Mouse (Mus musculus) megakaryocyte progenitor cell, adult 5-6 weeks (primary cell): ENCODE measurements around the gene Slc25a42. TPM values are rescaled to one million over a fixed set of nuclear protein-coding genes. Genes with fewer than 3 reads are reported as not detected.
"Not testable (repeated sequence)": the region's sequence is repeated elsewhere in the genome, so short reads cannot be mapped to it uniquely, and the experiment has no call there.

ENCODE experiments used
- ATAC-seq: replicated peaks from 2 replicates; pipeline ENCODE4 v1.8.0; 2016; ENCODE audit warnings: mild to moderate bottlenecking, moderate TSS enrichment, inconsistent platforms; ENCODE audit not compliant: poor library complexity
- total RNA-seq, 2 experiments: library from RNA; stranded (forward) in 1 of 2; stranded (reverse) in 1 of 2; fragments of 157-497, 149-512 nt in 1 of 2; fragments of 200-1000 nt in 1 of 2; gene quantifications; 2 replicates each; pipeline versions ENCODE4 v1.2.3 to v1.2.4; 2015 to 2017

Gene Slc25a42
- total RNA-seq, 2 experiments from 2014 or later, result 1.4 to 2.8 TPM

DNA sequence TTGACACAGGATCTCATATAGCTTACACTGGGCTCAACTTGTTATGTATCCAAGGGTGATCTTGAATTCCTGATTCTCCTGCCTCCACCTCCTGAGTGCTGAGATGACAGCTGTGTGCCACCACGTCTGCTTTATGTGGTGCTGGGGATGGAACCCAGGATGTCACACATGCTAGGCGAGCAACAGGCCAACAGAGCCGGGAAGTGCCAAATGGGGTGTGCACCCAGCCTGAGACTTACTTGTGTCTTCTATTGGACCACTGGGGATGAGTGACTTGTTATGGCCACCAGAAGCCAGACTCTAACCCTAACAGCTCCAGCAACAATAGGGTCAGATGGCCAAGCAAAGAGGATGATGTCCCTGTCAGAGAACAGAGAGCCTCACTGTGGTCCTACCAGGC, 4.1 kb upstream of the Slc25a42 start:
- ATAC-seq, result not testable (repeated sequence)

GRCm38 (mm10) chr8:70215092-70215491, 3.0 kb upstream of the Slc25a42 start:
- ATAC-seq, result no peak

DNA sequence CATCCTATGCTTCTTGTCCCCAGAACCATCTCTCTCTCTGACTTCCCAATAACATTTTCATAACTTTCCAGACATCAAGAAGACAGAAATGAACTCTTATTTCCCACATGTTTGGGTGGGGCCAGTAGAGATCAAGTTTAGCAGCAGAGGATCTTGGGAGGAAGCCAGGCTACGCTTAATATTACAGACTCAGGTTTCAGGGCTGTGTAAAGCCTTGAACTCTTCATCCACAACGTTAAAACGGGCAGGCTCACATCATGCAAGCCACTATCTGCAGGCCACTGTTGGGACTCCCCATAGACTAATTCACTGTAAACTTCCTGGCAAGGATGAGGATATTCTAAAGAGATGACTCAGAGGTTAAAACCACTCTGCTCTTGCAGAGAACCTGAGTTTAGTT, 2.3 kb upstream of the Slc25a42 start:
- ATAC-seq, result no peak

- no peak for ATAC-seq
Measured at GRCm38 (mm10) chr8:70211726-70212111, 386 bp downstream of the Slc25a42 start.

- no peak for ATAC-seq
Measured at GRCm38 (mm10) chr8:70211275-70211674, 830 bp downstream of the Slc25a42 start.

- no peak for ATAC-seq
Measured at GRCm38 (mm10) chr8:70210538-70210937, 1.6 kb downstream of the Slc25a42 start.

- ATAC-seq, result no peak
Measured at GRCm38 (mm10) chr8:70208130-70208529, 4.0 kb downstream of the Slc25a42 start.

GRCm38 (mm10) chr8:70204757-70205156, 7.3 kb downstream of the Slc25a42 start:
- ATAC-seq, result no peak

GRCm38 (mm10) chr8:70203072-70203471, 9.0 kb downstream of the Slc25a42 start:
- no peak for ATAC-seq

DNA sequence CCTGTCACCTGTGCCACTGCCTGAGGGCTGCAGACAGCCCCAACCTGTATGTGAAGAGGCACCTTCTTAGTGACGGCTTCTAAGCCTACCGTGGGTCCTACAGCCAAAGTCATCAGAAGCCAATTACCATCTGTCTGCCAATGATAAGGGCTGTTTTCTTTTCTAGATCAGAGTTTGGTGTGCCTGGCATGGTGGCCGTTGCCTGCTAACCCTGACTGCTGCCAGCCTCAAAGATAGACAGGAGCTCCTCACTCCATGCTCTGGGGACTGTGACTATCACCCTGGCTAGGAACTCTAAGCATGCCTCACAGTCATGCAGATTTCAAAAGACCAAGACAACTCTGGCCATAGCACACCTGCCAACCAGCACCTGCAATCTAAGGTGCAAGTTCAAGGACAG, 10.7 kb downstream of the Slc25a42 start:
- ATAC-seq, result peak; percentile 92

- ATAC-seq, result peak; percentile 67
Measured at GRCm38 (mm10) chr8:70200098-70200681, 11.9 kb downstream of the Slc25a42 start.

DNA sequence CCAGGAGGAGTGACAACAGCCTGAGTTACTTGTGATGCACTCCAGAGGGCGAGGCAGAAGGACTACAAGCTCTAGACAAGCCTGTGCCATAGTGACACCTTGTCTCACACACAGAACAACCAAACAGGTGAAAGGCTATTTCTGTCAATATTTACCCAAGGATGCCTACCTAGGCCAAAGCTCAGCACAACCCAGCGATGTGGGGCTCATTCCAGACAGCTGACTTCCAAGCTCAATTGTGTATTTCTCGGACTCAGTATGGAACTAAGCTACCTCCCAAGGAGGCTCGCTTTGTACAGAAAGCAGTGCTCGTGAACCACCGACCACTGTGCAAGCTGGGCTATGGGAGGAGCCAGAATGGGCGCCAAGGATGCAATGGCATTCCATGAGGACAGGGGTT, 14.5 kb downstream of the Slc25a42 start:
- no peak for ATAC-seq

- peak; percentile 60 for ATAC-seq
Measured at GRCm38 (mm10) chr8:70195762-70196161, 16.3 kb downstream of the Slc25a42 start.

GRCm38 (mm10) chr8:70194191-70194590, 17.9 kb downstream of the Slc25a42 start:
- no peak for ATAC-seq

- ATAC-seq, result no peak
Measured at GRCm38 (mm10) chr8:70193238-70193637, 18.9 kb downstream of the Slc25a42 start.

- 0 out of 2 replicates have a peak, but pooled peaks have one; percentile 23 for ATAC-seq
Measured at GRCm38 (mm10) chr8:70188707-70189106, 23.4 kb downstream of the Slc25a42 start.

DNA sequence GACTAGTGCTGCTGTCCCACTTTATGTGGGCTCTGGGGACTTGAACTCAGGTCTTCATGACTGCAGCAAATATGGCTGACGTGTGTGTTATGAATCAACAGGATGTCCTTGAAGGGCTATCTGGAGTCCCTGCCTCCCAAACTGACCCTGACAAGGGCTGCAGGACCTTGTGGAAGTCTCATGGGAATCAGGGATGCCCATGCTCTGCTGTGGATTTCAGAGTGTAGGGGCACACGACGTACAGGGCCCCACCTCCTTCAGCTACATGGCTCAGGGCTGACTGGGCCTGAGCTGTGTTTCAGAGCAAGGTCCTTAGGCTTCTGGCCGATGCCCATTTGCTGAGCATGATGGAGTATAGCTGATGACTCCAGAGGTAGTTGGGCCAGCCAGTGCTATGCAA, 28.9 kb downstream of the Slc25a42 start:
- no peak for ATAC-seq

- ATAC-seq, result 0 out of 2 replicates have a peak, but pooled peaks have one; percentile 8
Measured at GRCm38 (mm10) chr8:70181903-70182252, 30.2 kb downstream of the Slc25a42 start.

- ATAC-seq, result peak; percentile 85
Measured at GRCm38 (mm10) chr8:70181212-70181902, 30.7 kb downstream of the Slc25a42 start.

GRCm38 (mm10) chr8:70179082-70179481, 33.0 kb downstream of the Slc25a42 start:
- peak; percentile 72 for ATAC-seq

DNA sequence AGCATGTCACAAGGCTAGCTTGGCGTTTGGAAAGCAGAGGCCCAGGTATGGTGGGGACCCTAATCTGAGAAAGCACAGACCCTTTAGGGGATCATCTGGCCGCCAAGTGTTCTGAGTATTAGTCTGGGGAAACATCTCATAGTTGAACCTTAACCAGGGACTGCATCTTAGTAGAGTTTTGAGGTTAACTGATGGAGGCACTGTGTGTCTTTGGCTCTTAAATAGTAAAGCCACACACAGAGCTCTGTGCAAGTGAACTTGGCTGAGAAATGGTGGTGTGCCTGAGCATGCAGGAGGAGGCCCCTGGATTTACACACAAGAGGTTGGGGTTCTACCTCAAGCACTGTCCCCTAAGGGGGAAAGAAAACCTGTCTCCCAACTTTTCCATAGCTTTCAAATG, 33.9 kb downstream of the Slc25a42 start:
- no peak for ATAC-seq

DNA sequence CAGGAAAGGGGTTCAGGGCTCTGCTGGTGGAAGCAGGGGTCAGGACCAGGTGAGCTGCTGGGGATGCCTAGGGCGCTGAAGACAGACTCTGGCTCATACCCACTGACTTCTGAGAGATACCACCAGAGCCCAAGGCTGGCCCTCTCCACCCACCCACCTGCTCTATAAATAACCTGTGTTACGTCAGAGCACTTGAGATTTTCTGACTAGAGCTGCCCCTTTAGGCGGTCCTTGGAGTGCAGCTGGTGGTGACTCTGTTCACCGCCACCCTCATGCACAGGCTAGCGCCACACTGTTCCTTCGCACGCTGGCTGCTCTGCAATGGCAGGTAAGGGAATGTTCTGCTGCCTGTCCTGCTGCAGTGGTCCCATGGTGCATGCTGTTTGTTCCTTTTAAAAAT, 38.0 kb downstream of the Slc25a42 start:
- no peak for ATAC-seq

GRCm38 (mm10) chr8:70173320-70173719, 38.8 kb downstream of the Slc25a42 start:
- ATAC-seq, result no peak
